Mouse (Mus musculus) forebrain, postnatal 0 days (tissue): Measurements from ENCODE around the gene Pip4p1. TPM values are rescaled to one million over a fixed set of nuclear protein-coding genes. Genes with fewer than 3 reads are reported as not detected.
"Not testable (repeated sequence)": the region's sequence is repeated elsewhere in the genome, so short reads cannot be mapped to it uniquely, and the experiment has no call there.

Experiments used
- ATAC-seq: fragments of 200-750 bp; cut with Nextera tagmentation; 2 replicates; pipeline ENCODE4 v1.8.0; 2017; ENCODE audit warnings: mild to moderate bottlenecking, moderate library complexity
- DNase-seq: peaks from one replicate; pipeline ENCODE4 v3.0.0-alpha.2; 2015
- H3K27ac ChIP-seq: fragments of 300-500 bp; sonication (generic); 2 replicates; pipeline ENCODE4 v1.5.1; 2014; ENCODE audit warnings: low read depth, mild to moderate bottlenecking, antibody characterized with exemption, low read length, moderate library complexity, mixed read lengths
- H3K27me3 ChIP-seq: fragments of 300-500 bp; sonication (generic); 2 replicates; pipeline ENCODE4 v1.6.1; 2014; ENCODE audit warnings: mild to moderate bottlenecking, low read length, mixed read lengths; ENCODE audit not compliant: insufficient read depth
- H3K36me3 ChIP-seq: fragments of 300-500 bp; sonication (generic); 2 replicates; pipeline ENCODE4 v1.6.1; 2014; ENCODE audit warnings: mild to moderate bottlenecking, moderate library complexity; ENCODE audit not compliant: insufficient read depth
- H3K4me1 ChIP-seq: fragments of 300-500 bp; sonication (generic); 2 replicates; pipeline ENCODE4 v1.6.1; 2014; ENCODE audit warnings: antibody characterized with exemption; ENCODE audit not compliant: insufficient read depth
- H3K4me2 ChIP-seq: fragments of 300-500 bp; sonication (generic); 2 replicates; pipeline ENCODE4 v1.6.1; 2014; ENCODE audit warnings: low read depth, mild to moderate bottlenecking, moderate library complexity
- H3K4me3 ChIP-seq: fragments of 300-500 bp; sonication (generic); 2 replicates; pipeline ENCODE4 v1.5.1; 2014; ENCODE audit warnings: low read depth, low read length, mixed read lengths
- H3K9ac ChIP-seq: fragments of 300-500 bp; sonication (generic); 2 replicates; pipeline ENCODE4 v1.6.1; 2014; ENCODE audit warnings: mild to moderate bottlenecking
- H3K9me3 ChIP-seq: fragments of 300-500 bp; sonication (generic); 2 replicates; pipeline ENCODE4 v1.6.1; 2016; ENCODE audit warnings: low read length
- CTCF ChIP-seq: sonication (generic); IDR thresholded peaks from 2 replicates; pipeline ENCODE4 v1.5.1; 2016; ENCODE audit warnings: antibody characterized with exemption, control low read depth, low read depth
- WGBS: fragments of 180-500 bp; shearing (Covaris S2); extraction: QIAGEN DNeasy Blood & Tissue Kit; methylation state at CpG from one replicate; pipeline ENCODE4 v1.1.7; 2014; 5-methylcytosine and 5-hydroxymethylcytosine counted together
- polyA plus RNA-seq: library from polyadenylated mRNA; unstranded; fragments of >200 nt; fragmentation: Nextera tagmentation; extraction: Ambion mirVana; gene quantifications from 2 replicates; pipeline ENCODE4 v1.2.1, GENCODE M21; 2015
- total RNA-seq: library from RNA; depleted of rRNA; stranded (reverse); fragments of >200 nt; gene quantifications from 2 replicates; pipeline ENCODE4 v1.2.3, GENCODE M21; 2014

Gene Pip4p1
- total and polyA plus RNA-seq, 2 experiments from 2014 or later = 54.8 to 103 TPM

- TF ChIP-seq CTCF = peak; percentile 35; the same call in 1 of the 2 replicates
- 6% methylated on average over 19 of the region's 19 CpGs for WGBS
- H3K9me3 ChIP-seq, H3K27me3 ChIP-seq, H3K27ac ChIP-seq, H3K4me3 ChIP-seq, H3K36me3 ChIP-seq, H3K4me1 ChIP-seq: not testable (repeated sequence)
- Histone ChIP-seq H3K4me2 (peak within 1 kb of the TSS; percentile 34), H3K9ac (0 out of 2 replicates have a peak within 1 kb of the TSS, but pooled peaks have one; percentile 10)
- DNase-seq (peak; percentile 31), ATAC-seq (peak; percentile 96)
Measured at GRCm38 (mm10) chr14:50955942-50956508, 25.4 kb upstream of the Pip4p1 start, which contains the start of gene Pnp2. Pnp2 (plus strand) TSS chr14:50955992.

GRCm38 (mm10) chr14:50955487-50955886 is 24.8 kb upstream of the Pip4p1 start:
- DNase-seq = no peak

GRCm38 (mm10) chr14:50945526-50945925 is 14.9 kb upstream of the Pip4p1 start:
- not testable (repeated sequence) for ATAC-seq, H3K4me1 ChIP-seq, H3K27me3 ChIP-seq, H3K27ac ChIP-seq, H3K9me3 ChIP-seq, DNase-seq, H3K36me3 ChIP-seq
- 25% methylated on average over 3 of the region's 3 CpGs for WGBS
- H3K4me2 ChIP-seq = peak overlapping the region; percentile 47
- peak overlapping the region; percentile 37 for H3K4me3 ChIP-seq
- H3K9ac ChIP-seq = peak overlapping the region; percentile 40; the same call in 1 of the 2 replicates

More at GRCm38 (mm10) chr14:50955487-50955886, 24.8 kb upstream of the Pip4p1 start:
- Histone ChIP-seq H3K4me2 (no peak overlapping the region), H3K4me1 (no peaks in the 10 kb centered on the region), H3K4me3 (no peak overlapping the region), H3K27me3 (no peaks in the 10 kb centered on the region), H3K36me3 (0 out of 2 replicates have a peak, but pooled peaks cover 3% of the 10 kb centered on the region), H3K9me3 (no peaks in the 10 kb centered on the region), H3K9ac (no peak overlapping the region), H3K27ac (no peak overlapping the region)
- WGBS = 86% methylated on average over 10 of the region's 10 CpGs
- ATAC-seq = no peak
- no peak for TF ChIP-seq CTCF

- DNase-seq, H3K9me3 ChIP-seq, H3K4me1 ChIP-seq, H3K27me3 ChIP-seq, H3K36me3 ChIP-seq, ATAC-seq: not testable (repeated sequence)
- 3% methylated on average over 6 of the region's 6 CpGs for WGBS
- H3K27ac ChIP-seq = peak overlapping the region; percentile 36; the same call in 1 of the 2 replicates
- peak overlapping the region; percentile 40 for H3K9ac ChIP-seq
- H3K4me3 ChIP-seq = peak overlapping the region; percentile 37
- peak overlapping the region; percentile 47 for H3K4me2 ChIP-seq
Measured at GRCm38 (mm10) chr14:50945081-50945480, 14.4 kb upstream of the Pip4p1 start.

GRCm38 (mm10) chr14:50944668-50945033 is 14.0 kb upstream of the Pip4p1 start:
- H3K4me1 ChIP-seq, H3K9me3 ChIP-seq, H3K36me3 ChIP-seq, H3K27me3 ChIP-seq: not testable (repeated sequence)
- peak; percentile 57 for TF ChIP-seq CTCF
- peak; percentile 76 for DNase-seq
- Histone ChIP-seq H3K27ac (peak overlapping the region; percentile 77), H3K9ac (peak overlapping the region; percentile 40), H3K4me3 (peak overlapping the region; percentile 37), H3K4me2 (peak overlapping the region; percentile 47)
- peak; percentile 97 for ATAC-seq
- under 1% methylated on average over 15 of the region's 15 CpGs for WGBS

GRCm38 (mm10) chr14:50943932-50944667 is 13.4 kb upstream of the Pip4p1 start, which contains the start of gene Gm49342:
Gm49342 (plus strand) TSS chr14:50944517.
- Histone ChIP-seq H3K4me3 (peak within 1 kb of the TSS; percentile 37), H3K4me1 (no peaks in the 10 kb centered on the region; the same call in 1 of the 2 replicates), H3K9ac (peak within 1 kb of the TSS; percentile 40), H3K36me3 (no peaks in the 10 kb centered on the region), H3K27ac (peak within 1 kb of the TSS; percentile 77), H3K27me3 (no peaks in the 10 kb centered on the region), H3K9me3 (no peaks in the 10 kb centered on the region), H3K4me2 (peak within 1 kb of the TSS; percentile 47)
- 15% methylated on average over 31 of the region's 31 CpGs for WGBS
- no peak; the same call in 1 of the 2 replicates for TF ChIP-seq CTCF
- peak; percentile 96 for ATAC-seq
- peak; percentile 86 for DNase-seq

- Histone ChIP-seq H3K36me3 (no peaks in the 10 kb centered on the region), H3K27ac (no peak overlapping the region), H3K9me3 (no peaks in the 10 kb centered on the region), H3K27me3 (no peaks in the 10 kb centered on the region), H3K4me3 (no peak overlapping the region), H3K9ac (no peak overlapping the region), H3K4me1 (no peaks in the 10 kb centered on the region), H3K4me2 (no peak overlapping the region)
- DNase-seq = no peak
- WGBS = 43% methylated on average over 2 of the region's 2 CpGs
- TF ChIP-seq CTCF = no peak
- ATAC-seq = no peak
Measured at GRCm38 (mm10) chr14:50938940-50939339, 8.3 kb upstream of the Pip4p1 start.
